Mouse (Mus musculus) adrenal gland, postnatal 4 days (tissue): ENCODE data around the gene Hspa12b. TPM values are rescaled to one million over a fixed set of nuclear protein-coding genes. Genes with fewer than 3 reads are reported as not detected.
A peak's percentile ranks its signal among the peaks of the same experiment; 100 is the strongest.

Source experiments
- DNase-seq, 2 experiments: peaks; one replicate each; pipeline ENCODE4 v3.0.0; 2021 to 2022; ENCODE audit warnings: low spot score in 2 of 2, mixed read lengths in 2 of 2
- total RNA-seq, 2 experiments: library from RNA; stranded (reverse); gene quantifications; 2 replicates each; pipeline ENCODE4 v1.2.3; 2021

Gene Hspa12b
- total RNA-seq, 2 experiments from 2014 or later, result 20.7 to 23.0 TPM

DNA sequence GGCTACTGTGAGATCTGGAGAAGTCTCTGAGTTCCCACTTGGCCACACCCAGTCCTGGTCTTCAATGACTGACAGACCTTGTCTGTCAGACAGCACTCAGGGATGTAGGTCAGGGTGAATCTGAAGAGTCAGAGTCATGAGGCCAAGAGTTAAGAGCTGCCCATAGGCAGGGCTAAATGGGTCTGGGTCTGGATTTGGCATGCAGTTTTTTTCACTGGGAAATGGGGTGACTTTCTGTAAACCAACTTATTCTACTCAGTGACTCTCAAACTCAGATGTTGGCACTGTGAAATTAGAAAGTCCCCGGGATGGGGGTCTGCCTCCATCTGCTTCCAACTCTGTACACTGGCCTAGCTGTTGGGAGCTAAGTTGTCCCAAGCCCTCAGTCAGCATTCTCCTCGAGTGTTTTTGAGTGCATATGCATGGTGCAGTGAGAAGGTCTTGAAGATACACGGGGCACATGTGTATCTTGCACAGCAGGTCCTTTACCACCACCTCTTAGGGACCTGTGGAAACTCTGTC lies 1.6 kb downstream of the Hspa12b start:
- no peak for DNase-seq

DNA sequence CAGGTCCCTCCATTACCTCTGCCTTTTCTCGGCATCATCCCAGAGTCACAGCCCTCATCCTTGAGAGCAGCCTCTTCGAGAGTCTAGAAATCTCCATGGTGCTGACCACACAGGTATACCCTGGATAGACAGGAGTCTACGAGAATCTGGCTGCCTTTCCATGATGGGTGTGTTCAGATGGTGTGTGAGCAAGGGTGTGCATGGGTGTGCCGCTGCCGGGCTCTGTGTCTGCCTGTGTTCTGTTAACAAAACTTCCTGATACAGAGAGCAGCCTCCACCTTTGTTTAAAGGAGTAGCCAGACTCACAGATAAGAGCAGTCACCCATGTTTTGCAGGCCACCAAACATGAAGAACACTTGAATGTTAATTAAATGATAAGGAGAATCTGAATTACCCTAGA lies 2.8 kb downstream of the Hspa12b start:
- DNase-seq, result peak in 1 of 2 experiments; percentile 1

DNA sequence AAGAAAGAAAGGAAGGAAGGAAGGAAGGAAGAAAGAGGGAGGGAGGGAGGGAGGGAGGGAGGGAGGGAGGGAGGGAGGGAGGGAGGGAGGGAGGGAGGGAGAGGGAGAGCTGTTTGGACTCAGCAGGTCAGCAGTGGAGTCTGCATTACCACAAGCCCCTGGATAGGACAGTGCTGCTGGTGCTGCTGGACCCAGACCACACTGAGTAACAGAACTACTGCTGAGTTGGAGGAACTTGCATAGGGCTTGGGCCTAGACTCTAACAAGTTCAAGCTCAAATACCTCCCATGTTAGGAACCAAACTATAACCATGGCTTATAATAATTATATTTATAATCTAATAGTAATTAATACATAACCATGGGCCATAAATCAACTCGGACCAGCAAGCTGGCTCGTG lies 3.8 kb downstream of the Hspa12b start:
- DNase-seq, result no peak

DNA sequence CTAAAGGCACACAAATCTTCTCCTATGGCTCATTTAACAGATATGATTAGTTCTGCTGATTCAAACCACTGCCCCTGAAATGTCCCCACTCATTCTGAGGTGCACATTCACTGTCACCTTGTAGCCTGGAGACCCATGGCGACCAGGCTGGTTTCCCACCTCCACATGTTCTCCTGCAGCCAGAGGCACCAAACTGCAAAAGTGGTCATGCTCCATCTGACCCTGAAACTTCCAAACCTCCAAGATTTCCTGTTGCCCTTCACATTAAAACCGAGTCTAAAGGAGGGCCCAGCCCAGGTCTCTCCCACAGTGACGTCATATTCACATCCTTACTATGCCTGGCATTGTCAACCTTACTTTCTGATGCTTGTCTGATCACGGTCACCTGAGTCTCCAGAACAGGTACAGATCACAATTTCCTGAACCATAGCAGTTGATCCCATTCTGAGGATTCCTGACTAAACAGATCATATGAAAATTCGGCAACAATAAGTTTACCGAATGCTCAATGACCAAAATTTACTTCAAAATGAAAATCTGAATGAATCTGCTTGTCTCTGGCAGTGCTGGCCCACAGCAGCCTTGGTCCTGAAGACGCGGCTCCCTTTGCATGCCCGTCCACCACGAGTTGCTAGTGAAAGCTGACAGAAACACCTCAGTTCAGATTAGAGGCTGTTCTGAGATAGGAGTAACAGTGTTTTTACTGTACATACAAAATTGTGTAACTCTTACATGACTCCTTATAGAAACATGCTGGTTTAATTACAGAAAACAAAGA lies 5.2 kb downstream of the Hspa12b start:
- DNase-seq, result no peak

DNA sequence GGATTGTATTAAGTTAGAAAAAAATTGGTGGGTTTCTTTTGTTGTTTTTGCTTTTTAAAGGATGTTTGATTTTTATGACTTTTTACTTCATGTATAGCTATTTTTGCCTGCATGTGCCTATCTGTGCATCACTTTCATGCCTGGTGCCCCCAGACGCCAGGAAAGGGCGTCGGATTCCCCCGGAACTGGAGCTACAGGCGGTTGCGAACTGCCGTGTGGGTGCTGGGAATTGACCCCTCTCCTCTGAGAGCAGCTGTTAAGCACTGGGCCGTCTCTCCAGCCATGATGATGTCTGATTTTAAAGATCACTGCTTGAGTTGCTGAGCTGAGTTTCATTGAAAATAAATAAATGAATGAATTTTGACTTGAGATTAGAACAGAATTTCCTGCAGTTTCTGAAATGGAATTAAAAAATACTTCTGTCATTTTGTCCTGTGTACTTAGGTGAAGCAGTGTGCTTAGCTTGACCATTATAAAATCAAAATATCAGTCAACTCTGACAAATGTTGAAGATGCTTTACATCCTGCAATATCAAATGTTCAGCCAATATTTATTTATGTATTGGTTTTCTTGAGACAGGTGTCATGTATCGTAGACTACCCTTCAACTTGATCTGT lies 6.0 kb downstream of the Hspa12b start, which contains the start of gene Gm11037:
Gm11037 (plus strand) TSS at position 568 of the 618 bp plus-strand sequence.
- DNase-seq, result no peak

DNA sequence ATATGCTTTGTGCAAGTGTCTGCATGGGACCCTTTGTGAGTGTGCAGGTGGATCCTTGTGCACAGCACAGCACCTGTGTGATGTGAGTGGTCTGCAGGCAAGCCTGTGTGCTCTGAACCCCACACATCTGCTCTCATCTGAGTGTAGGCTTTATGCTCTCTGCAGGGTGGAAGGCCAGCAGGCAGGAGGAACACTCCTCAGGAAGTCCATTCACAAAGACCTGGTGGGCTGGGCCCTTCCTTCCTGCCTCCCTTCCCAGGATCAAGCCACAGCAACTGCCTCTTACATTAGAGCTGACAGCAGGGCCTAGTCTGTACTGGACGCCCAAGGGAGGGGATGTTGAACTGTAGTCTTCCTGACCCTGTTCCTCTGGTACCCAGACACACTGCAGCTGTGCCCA lies 7.3 kb downstream of the Hspa12b start:
- peak in 1 of 2 experiments; percentile 6 for DNase-seq

DNA sequence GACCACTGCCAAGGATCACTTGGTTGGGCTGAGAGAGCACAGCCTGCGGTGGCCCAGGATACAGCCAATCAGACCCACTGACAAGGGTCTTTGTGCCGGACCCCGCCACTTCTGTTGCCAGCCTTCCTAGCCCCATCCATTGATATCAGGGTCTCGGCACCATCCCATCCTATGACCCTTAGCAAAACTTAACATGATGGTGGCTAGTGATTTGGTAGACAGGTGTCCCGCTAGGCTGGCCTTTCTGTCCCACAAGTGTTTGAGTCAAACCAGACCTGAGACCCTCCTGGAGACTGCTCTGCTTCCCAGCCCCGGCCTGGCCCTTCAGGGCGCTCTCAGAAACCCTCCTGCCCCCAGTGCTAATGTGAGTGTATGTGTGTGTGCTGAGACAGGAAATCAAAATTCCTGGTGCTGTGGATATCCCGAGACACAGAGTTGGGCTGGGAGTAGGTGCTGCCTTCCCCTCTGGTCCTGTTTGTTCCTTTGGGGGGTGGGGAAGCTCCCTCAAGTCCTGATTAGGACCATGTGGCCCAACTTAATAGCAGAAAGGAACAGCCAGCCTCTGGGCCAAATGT lies 7.8 kb downstream of the Hspa12b start:
- DNase-seq, result no peak

DNA sequence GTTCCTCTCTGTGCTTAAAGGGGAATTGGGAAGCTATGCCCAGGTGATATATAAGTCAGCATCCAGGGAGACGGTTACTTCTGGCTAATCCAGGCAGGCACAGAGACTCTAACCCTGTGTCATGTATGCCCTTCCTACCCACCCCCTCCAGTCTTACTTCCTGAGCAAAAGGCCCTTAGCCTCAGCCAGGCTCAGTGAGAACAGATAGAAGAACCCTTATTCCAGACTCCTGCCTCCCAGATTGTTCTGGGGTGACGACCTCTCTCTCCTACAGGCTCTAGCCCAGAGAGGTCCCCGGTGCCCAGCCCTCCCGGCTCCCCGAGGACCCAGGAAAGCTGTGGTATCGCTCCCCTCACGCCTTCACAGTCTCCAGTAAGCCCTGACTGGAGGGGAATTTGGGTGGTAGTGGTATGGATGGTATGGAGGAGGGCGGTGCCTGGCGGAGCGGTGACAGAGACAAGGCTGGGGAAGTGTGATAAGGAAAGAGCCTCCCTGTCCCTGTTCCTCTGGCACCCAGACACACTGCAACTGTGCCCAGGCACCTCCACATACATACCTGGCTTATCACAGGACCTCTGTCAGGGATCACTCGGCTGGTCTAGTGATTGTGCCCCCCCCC lies 8.6 kb downstream of the Hspa12b start:
- DNase-seq, result peak in 1 of 2 experiments; percentile 2

DNA sequence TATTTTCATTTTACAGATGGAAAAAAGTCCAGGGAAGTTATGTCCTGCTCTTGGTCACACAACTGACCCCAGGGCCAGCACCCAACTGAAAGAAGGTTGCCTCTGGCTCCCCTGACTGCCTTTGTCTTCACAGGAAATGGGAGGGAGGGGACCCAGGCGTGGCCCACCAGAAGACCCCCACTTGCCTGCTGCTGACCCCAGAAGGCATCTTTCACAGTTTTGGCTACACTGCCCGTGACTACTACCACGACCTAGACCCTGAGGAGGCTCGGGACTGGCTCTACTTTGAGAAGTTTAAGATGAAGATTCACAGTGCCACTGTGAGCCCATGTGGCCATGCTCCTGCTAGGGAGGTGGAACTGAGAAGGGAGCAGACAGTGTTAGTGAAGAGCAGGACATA lies 11.2 kb downstream of the Hspa12b start:
- DNase-seq, result no peak

DNA sequence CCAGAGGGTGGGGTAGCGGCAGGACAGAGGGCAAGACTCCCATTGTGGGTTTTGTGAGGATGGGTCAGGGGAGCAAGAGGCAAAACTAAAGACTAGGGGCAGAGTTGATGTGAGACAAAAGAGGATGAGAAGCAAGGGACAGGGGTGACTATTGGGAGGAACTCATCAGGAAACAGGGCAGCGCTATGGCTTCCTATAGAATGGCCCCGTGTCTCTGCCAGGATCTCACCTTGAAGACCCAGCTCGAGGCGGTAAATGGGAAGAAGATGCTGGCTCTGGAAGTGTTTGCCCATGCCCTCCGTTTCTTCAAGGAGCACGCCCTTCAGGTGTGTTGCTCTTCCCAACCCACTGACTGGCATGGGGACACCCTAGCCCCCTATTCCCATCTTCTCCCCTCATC lies 11.7 kb downstream of the Hspa12b start:
- no peak for DNase-seq

DNA sequence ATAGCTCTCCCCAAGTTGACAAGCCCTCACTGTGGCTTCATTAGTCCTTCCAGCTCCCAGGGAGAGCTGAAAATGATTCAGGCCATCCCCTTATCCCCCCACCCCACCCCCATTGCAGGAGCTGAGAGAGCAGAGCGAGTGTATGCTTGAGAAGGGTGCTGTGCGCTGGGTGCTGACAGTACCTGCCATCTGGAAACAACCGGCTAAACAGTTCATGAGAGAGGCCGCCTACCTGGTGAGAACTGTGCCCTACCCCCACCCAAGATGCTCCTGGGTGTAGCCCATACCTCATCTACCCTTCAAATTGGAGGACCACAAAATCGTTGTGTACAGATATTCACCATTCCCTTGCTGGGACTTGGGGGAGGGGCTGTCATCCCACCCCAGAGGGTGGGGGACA lies 12.2 kb downstream of the Hspa12b start:
- no peak for DNase-seq

DNA sequence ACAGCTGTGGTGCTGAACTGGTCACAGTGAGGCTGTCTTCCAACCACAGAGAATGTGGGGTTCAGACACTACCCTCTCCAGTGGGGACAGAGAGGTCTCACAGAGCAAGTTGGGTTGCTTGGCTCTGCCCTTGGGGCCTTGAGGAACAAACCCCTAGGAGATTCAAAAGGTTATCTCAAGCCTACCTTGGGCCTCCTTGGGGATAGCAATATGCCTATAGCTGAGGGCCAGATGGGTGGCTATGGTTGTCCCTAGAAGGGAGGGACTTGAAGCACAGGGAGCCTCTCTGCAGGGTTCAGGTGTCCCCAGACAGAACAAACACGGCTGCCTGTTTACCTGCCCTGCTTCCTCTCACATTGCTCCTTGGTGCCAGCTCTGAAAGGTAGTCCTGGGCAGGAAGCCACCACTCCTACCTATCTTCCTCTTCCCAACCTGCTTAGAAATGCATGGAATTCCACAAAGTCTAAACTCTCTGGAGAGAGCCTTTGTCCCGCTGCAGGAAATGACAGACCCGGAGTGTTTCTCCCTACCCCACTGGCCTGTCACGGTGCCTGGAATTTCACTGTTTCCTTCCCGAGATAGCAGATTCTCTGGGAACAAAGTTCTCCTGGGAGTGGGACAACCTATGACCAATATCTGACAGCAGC lies 12.9 kb downstream of the Hspa12b start:
- no peak for DNase-seq

DNA sequence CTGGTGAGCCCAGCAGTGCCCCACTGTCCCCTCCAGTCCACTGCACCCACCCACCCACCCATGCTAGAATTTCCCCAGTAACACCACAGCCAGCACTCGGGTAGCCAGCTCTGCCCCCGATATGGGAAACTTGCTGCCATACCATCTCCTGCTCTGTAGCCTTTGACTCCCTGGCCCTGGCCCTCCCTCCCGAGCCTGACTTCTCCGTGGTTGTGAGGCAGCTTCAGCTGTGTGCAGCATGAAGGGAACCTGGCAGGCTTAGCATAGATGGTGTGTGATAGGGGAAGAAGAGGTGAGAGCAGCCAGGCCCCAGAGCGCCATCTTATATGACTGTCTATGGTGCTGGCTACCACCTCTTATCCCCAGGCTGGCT lies 13.4 kb downstream of the Hspa12b start:
- no peak for DNase-seq

DNA sequence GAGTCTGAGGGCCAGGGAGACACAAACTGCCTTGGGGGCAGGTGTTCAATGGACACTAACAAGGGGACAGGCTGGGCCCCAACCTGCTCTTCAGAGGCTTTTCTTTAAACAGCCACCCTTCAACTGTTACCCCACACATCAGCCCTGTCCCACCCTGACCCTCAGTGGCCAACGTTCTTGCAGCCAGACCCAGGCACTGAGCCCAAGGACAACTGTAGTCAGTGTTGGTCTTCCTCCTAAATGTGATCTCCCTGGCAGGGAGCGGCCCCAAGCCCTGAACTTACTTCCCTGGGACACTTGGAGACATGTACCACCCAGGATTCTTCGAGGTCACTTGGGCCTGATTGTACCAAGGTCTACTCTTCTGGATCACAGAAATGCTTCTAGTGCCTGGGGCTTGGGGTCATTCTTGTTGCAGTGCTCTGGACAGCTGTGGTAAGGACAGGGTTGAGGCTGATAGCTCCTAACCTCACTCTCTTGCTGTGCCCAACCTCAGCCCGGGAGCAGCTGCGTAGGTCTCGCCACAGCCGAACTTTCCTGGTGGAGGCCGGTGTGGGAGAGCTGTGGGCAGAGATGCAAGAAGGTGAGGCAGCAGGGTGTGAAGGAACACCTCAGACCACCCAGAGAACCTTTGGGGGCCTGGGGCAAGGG lies 14.4 kb downstream of the Hspa12b start:
- DNase-seq, result no peak

DNA sequence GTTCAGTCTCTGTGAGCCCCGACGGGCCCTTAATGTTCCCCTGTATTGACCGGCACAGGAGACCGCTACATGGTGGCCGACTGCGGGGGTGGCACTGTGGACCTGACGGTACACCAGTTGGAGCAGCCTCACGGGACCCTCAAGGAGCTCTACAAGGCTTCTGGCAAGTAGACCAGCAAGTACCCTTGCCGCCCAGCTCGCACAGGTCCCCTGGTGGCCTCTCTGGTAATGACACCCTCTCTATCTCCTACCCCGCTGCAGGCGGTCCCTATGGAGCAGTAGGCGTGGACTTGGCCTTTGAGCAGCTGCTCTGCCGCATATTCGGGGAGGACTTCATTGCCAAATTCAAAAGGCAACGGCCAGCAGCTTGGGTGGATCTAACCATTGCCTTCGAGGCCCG lies 15.5 kb downstream of the Hspa12b start:
- DNase-seq, result peak; percentile 51 to 57

DNA sequence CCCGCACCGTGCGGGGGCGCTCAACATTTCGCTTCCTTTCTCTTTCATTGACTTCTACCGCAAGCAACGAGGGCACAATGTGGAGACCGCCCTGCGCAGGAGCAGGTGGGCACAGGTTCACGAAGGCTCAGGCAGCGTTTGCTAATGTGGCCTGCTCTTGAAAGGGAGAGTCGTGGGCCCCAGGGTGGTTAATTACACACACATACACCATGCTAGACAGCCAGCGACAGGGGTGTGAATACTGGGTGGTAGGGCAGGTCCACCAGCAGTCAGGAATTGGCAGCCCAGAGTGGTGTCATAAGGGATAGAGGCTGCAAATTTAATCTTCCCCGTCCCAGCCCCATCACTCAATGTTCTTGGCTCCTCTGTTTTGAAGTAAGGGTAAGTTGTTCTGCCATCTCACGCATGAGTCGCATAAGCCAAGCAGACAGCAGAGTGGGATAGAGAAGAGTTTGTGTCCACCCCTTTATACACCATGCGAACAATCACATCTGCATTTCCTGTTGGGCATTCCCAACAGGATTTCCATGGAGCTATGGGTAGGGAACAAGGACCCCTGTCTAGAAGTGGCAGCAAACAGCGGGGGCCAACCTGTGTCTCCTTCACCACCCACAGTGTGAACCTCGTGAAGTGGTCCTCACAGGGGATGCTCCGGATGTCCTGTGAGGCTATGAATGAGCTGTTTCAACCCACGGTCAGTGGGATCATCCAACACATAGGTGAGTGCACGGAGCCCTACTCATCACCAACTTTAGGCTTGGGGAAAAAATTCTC lies 16.1 kb downstream of the Hspa12b start:
- DNase-seq, result no peak

DNA sequence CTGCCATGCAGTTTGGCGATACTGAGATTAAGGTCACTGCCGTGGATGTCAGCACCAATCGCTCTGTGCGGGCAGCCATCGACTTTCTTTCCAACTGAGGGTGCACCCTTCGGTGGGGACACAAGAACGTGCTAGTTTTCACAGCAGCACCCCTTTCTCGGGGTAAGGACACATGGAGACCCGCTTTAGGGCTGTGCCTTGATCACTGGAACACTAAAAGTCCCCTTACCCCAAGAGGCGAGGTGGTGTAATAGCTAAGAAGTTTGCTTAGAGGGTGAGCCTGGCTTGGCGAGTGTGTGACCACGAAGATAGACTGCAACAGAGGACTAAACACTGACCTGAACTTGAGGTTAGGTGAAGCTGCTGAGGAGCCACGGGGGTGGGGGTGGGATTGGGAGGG lies 18.0 kb downstream of the Hspa12b start:
- DNase-seq, result no peak

DNA sequence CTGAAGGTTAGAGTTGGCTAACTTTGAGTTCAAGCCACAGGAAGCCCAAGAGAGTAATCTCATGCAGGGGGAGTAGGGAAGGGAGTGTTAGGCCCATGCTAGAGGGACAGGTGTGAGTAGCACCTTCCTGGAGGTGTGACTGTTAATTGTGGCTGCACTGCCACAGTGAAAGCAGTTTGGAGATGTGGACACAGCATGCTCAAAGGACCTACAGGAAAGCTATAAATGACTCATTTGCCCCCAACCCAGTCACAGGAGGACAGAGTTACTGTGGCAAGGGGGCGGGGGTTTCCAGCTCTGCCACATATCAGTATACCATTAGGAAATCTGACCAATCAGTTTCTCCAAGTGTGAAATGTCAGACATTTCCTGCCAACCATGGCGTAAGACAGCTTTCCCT lies 18.5 kb downstream of the Hspa12b start:
- no peak for DNase-seq

DNA sequence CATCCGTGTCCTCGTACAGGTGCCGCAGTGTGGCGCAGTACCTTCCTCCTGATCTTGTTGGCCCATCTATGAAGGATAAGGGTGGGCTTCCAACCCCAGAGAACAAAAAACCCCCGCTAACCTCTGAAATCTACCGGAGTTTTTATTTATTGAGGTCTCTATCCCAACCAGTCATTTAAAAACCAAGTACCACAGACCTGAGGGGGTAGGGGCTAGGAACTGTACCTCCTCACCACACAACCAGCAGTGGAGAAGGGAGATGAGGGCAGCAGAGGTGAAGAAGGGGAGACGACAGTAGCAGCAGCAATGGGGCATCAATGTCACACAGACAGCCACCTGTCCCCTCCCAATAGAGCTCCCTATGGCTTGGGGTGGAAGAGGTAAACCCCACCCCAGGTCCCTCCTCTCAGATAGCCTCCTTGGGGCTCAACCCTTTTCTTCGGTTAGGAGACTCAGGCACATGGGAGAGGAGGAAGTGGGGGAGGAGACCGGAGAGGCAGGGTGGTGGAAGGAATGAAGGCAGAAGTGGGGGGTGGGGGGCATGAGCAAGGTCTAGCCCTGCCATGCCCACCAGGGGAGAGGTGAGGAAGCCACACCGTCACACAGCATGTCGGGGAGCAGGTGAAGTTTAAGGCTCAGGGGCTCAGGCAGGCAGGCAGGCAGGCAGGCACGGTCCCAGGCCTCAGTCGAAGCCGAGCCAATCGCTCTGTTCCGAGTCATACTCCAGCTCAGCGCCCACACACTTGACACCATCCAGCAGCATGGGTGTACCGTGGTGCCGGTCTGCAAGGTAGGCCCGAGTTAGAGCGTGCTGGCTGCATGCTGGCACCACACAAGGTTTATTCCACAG lies 19.3 kb downstream of the Hspa12b start:
- no peak for DNase-seq
